Mouse (Mus musculus): ENCODE measurements around the gene Cxcl14. TPM values are rescaled to one million over a fixed set of nuclear protein-coding genes. Genes with fewer than 3 reads are reported as not detected.

The Cxcl14 gene
- total RNA-seq, 2 experiments from 2014 or later: 7.0 to 7.9 TPM

- DNase-seq: no peak
Measured at GRCm38 (mm10) chr13:56251924-56252619, 44.3 kb downstream of the Cxcl14 start, which contains the start of gene Neurog1. Gene Neurog1, minus strand, starts transcription at chr13:56252163.

GRCm38 (mm10) chr13:56251176-56251923 is 45.0 kb downstream of the Cxcl14 start:
- DNase-seq: no peak

- no peak for DNase-seq
Measured at GRCm38 (mm10) chr13:56250551-56251161, 45.7 kb downstream of the Cxcl14 start.

- no peak for DNase-seq
Measured at GRCm38 (mm10) chr13:56249593-56250341, 46.6 kb downstream of the Cxcl14 start.

DNA sequence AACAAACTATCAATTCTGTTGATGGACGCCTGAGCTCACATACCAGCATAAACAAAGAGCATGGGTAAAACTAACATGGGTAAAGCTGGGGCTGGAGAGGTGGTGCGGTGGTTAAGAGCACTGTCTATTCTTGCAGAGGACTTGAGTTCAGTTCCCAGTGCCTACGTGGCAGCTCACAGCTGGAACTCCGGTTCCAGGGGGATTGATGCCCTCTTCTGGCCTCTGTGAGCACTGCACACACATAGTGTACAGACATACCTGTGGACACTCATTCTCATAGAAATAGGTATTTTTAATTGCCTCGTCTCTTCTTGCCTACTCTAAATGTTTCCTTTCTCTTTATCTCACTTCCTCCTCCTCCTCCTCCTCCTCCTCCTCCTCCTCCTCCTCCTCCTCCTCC is 53.2 kb downstream of the Cxcl14 start:
- DNase-seq: no peak

- no peak for DNase-seq
Measured at GRCm38 (mm10) chr13:56240012-56240770, 56.2 kb downstream of the Cxcl14 start.

Other genes with a start within 250 kb of the Cxcl14 start
- gene H2afy, start 160.2 kb downstream of the Cxcl14 start, total RNA-seq (2021): 10 to 100 TPM; 47.2 to 58.4 TPM
- 1 to 10 TPM in 1 of 2 experiments, under 1 TPM in 1; 0.69 to 1.1 TPM for gene Tifab, start 117.7 kb downstream of the Cxcl14 start, total RNA-seq (2021)
- not detected for gene Neurog1, start 44.4 kb downstream of the Cxcl14 start, total RNA-seq (2021)
- not detected for gene Gm3045, start 130.0 kb upstream of the Cxcl14 start, total RNA-seq (2021)
- gene Slc25a48, start 141.8 kb upstream of the Cxcl14 start, total RNA-seq (2021): under 1 TPM; 0.07 to 0.15 TPM
- gene Il9, start 185.7 kb upstream of the Cxcl14 start, total RNA-seq (2021): not detected
- under 1 TPM; 0.74 to 0.87 TPM for gene Fbxl21, start 225.9 kb upstream of the Cxcl14 start, total RNA-seq (2021)

All from heart, adult 18-20 months (tissue).